Mouse (Mus musculus) midbrain, embryonic 14.5 days (tissue): Measurements from ENCODE around the gene Emd. TPM values are rescaled to one million over a fixed set of nuclear protein-coding genes. Genes with fewer than 3 reads are reported as not detected.

Experiments
- ATAC-seq: fragments of 200-750 bp; cut with Nextera tagmentation; 2 replicates; pipeline ENCODE4 v1.8.0; 2017; ENCODE audit warnings: moderate number of reproducible peaks, moderate library complexity; ENCODE audit not compliant: low FRiP score, low TSS enrichment
- DNase-seq: peaks from one replicate; pipeline ENCODE4 v3.0.0-alpha.2; 2015
- H3K27ac ChIP-seq: fragments of 300-500 bp; sonication (generic); replicated peaks from 2 replicates; pipeline ENCODE4 v1.5.1; 2014; ENCODE audit warnings: mild to moderate bottlenecking, low read depth, low read length, moderate library complexity
- H3K27me3 ChIP-seq: fragments of 300-500 bp; sonication (generic); 2 replicates; pipeline ENCODE4 v1.6.1; 2014; ENCODE audit warnings: low read length, control low read depth, mixed read lengths; ENCODE audit not compliant: control insufficient read depth, insufficient read depth
- H3K36me3 ChIP-seq: fragments of 300-500 bp; sonication (generic); 2 replicates; pipeline ENCODE4 v1.6.1; 2014; ENCODE audit warnings: low read length, control low read depth; ENCODE audit not compliant: control insufficient read depth, insufficient read depth
- H3K4me1 ChIP-seq: fragments of 300-500 bp; sonication (generic); 2 replicates; pipeline ENCODE4 v1.6.1; 2014; ENCODE audit warnings: mild to moderate bottlenecking, antibody characterized with exemption, low read length, control low read depth; ENCODE audit not compliant: control insufficient read depth, insufficient read depth
- H3K4me2 ChIP-seq: fragments of 300-500 bp; sonication (generic); 2 replicates; pipeline ENCODE4 v1.6.1; 2014; ENCODE audit warnings: mild to moderate bottlenecking, low read length, moderate library complexity
- H3K4me3 ChIP-seq: fragments of 300-500 bp; sonication (generic); replicated peaks from 2 replicates; pipeline ENCODE4 v1.5.1; 2014; ENCODE audit warnings: low read depth, low read length
- H3K9ac ChIP-seq: fragments of 300-500 bp; sonication (generic); replicated peaks from 2 replicates; pipeline ENCODE4 v1.6.1; 2014; ENCODE audit warnings: mild to moderate bottlenecking, low read length, moderate library complexity
- H3K9me3 ChIP-seq: fragments of 300-500 bp; sonication (generic); 2 replicates; pipeline ENCODE4 v1.6.1; 2016; ENCODE audit warnings: low read length, control low read depth, mixed read lengths; ENCODE audit not compliant: control insufficient read depth
- WGBS: fragments of 180-500 bp; shearing (Covaris S2); extraction: QIAGEN DNeasy Blood & Tissue Kit; methylation state at CpG from one replicate; pipeline ENCODE4 v1.1.7; 2014; 5-methylcytosine and 5-hydroxymethylcytosine counted together
- microRNA-seq: library from miRNA; unstranded; fragments of <30 nt; microRNA quantifications from one replicate; pipeline ENCODE4, GENCODE M21; 2016
- polyA plus RNA-seq: library from polyadenylated mRNA; unstranded; fragments of >200 nt; fragmentation: Nextera tagmentation; extraction: Ambion mirVana; gene quantifications from 2 replicates; pipeline ENCODE4 v1.2.1, GENCODE M21; 2014

Emd gene
- polyA plus RNA-seq, 1 experiment from 2014 or later, result 19.5 TPM

- Histone ChIP-seq H3K36me3 (peaks cover 63% of the 10 kb centered on the region), H3K9ac (peak within 1 kb of the TSS; percentile 73), H3K4me3 (peak within 1 kb of the TSS; percentile 55), H3K4me2 (peak within 1 kb of the TSS; percentile 70), H3K27ac (peak within 1 kb of the TSS; percentile 95), H3K27me3 (no peaks in the 10 kb centered on the region), H3K9me3 (no peaks in the 10 kb centered on the region), H3K4me1 (0 out of 2 replicates have a peak, but pooled peaks cover 8% of the 10 kb centered on the region)
- WGBS, result 22% methylated on average over 36 of the region's 41 CpGs
- DNase-seq (peak; percentile 86), ATAC-seq (peak; percentile 85)
Observed at GRCm38 (mm10) chrX:74304867-74305700, 50.6 kb downstream of the Emd start, which contains the start of gene Gdi1. Gdi1 (plus strand) TSS chrX:74304998.

Small RNAs within 50 kb of the gene (microRNA-seq; reads per million reads assigned to microRNA genes)
- gene Mir7091, result not detected

Other genes starting within 250 kb of the Emd start
- gene Irak1, start 230.8 kb upstream of the Emd start, polyA plus RNA-seq, result 24.5 and 28.6 TPM in 2 replicates
- gene Opn1mw, start 127.2 kb upstream of the Emd start, polyA plus RNA-seq, result not detected in 2 replicates
- gene Mecp2, start 119.3 kb upstream of the Emd start, polyA plus RNA-seq, result 17.8 and 19.4 TPM in 2 replicates
- not detected in 2 replicates for gene Tex28, start 86.8 kb upstream of the Emd start, polyA plus RNA-seq
- gene Tktl1, start 77.4 kb upstream of the Emd start, polyA plus RNA-seq, result 0.08 and 0.20 TPM in 2 replicates
- gene Flna, start 4.9 kb upstream of the Emd start, polyA plus RNA-seq, result 72.5 and 102 TPM in 2 replicates
- 527 and 538 TPM in 2 replicates for gene Rpl10, start 16.1 kb downstream of the Emd start, polyA plus RNA-seq
- 64.9 and 76.8 TPM in 2 replicates for gene Taz, start 27.2 kb downstream of the Emd start, polyA plus RNA-seq
- 1.8 and 3.8 TPM in 2 replicates for gene Dnase1l1, start 27.6 kb downstream of the Emd start, polyA plus RNA-seq
- gene Atp6ap1, start 42.4 kb downstream of the Emd start, polyA plus RNA-seq, result 220 and 235 TPM in 2 replicates
- gene Gdi1, start 50.3 kb downstream of the Emd start, polyA plus RNA-seq, result 615 and 857 TPM in 2 replicates
- gene Fam50a, start 58.3 kb downstream of the Emd start, polyA plus RNA-seq, result 43.2 and 44.1 TPM in 2 replicates
- gene Plxna3, start 74.4 kb downstream of the Emd start, polyA plus RNA-seq, result 56.6 and 57.8 TPM in 2 replicates
- 74.1 and 76.0 TPM in 2 replicates for gene Lage3, start 98.9 kb downstream of the Emd start, polyA plus RNA-seq
- 66.8 and 76.0 TPM in 2 replicates for gene Ubl4a, start 118.5 kb downstream of the Emd start, polyA plus RNA-seq
- gene Slc10a3, start 118.7 kb downstream of the Emd start, polyA plus RNA-seq, result 6.4 and 9.4 TPM in 2 replicates
- 31.0 and 33.0 TPM in 2 replicates for gene Fam3a, start 138.6 kb downstream of the Emd start, polyA plus RNA-seq
- 17.8 and 23.9 TPM in 2 replicates for gene Ikbkg, start 138.6 kb downstream of the Emd start, polyA plus RNA-seq
- 55.6 and 59.5 TPM in 2 replicates for gene G6pdx, start 174.5 kb downstream of the Emd start, polyA plus RNA-seq
- gene Gm6880, start 226.7 kb downstream of the Emd start, polyA plus RNA-seq, result 0.37 TPM in 1 of 2 replicates, not detected in the other